In genomic region chr9:62894486-62894885, GRCm38 (mm10) we compare ENCODE assay signal across 11 mouse cellular contexts. TPM values are rescaled to one million over a fixed set of nuclear protein-coding genes. Genes with fewer than 3 reads are reported as not detected.
A peak's percentile ranks its signal among the peaks of the same experiment; 100 is the strongest.
DNase-seq lines count a peak whose midpoint lies in the region; ATAC-seq and TF ChIP-seq lines count a peak whose summit lies in the region.
"Had no signal": no experiment of that assay in that cellular context is flagged by ENCODE, and none has a peak within 500 bp of the region (broad histone marks: within the 10 kb centered on the region; RNA-seq: fewer than 3 reads in every experiment).

No protein-coding gene starts in this region.

- H3K4me2 ChIP-seq in heart, postnatal 0 days (ENCODE audit: low read depth, low read length): no peak overlapping the region
- H3K4me2 ChIP-seq in neural tube, embryonic 15.5 days: no peak overlapping the region

- peaks cover 85% of the 10 kb centered on the region for H3K36me3 ChIP-seq in megakaryocyte, embryonic 14.5 days (replicated peaks; ENCODE audit: low read length)
- peaks cover 43% of the 10 kb centered on the region for H3K36me3 ChIP-seq in heart, postnatal 0 days (replicated peaks; ENCODE audit: control insufficient read depth, insufficient read depth, low read length)
- peaks cover 26% of the 10 kb centered on the region for H3K36me3 ChIP-seq in neural tube, embryonic 15.5 days

- ATAC-seq in megakaryocyte, adult 5-6 weeks (ENCODE audit: poor library complexity, severe bottlenecking): no peak
- ATAC-seq in heart, postnatal 0 days (ENCODE audit: insufficient read depth, low read depth): no peak
- ATAC-seq in neural tube, embryonic 15.5 days (ENCODE audit: low FRiP score): no peak
- ATAC-seq: hindbrain, postnatal 0 days; midbrain, embryonic 16.5 days had no signal

- TF ChIP-seq EP300 in heart, postnatal 0 days (IDR thresholded peaks at IDR 0.05; ENCODE audit: low read depth): no peak

- H3K9me3 ChIP-seq in megakaryocyte, embryonic 14.5 days: 0 out of 2 replicates have a peak, but pooled peaks cover 4% of the 10 kb centered on the region
- no peaks in the 10 kb centered on the region for H3K9me3 ChIP-seq in heart, postnatal 0 days (replicated peaks; ENCODE audit: control insufficient read depth, low read length)
- no peaks in the 10 kb centered on the region for H3K9me3 ChIP-seq in neural tube, embryonic 15.5 days (replicated peaks)

- no peaks in the 10 kb centered on the region for H3K27me3 ChIP-seq in megakaryocyte, embryonic 14.5 days (replicated peaks)
- H3K27me3 ChIP-seq in heart, postnatal 0 days (ENCODE audit: control insufficient read depth, insufficient read depth, low read length): no peaks in the 10 kb centered on the region
- H3K27me3 ChIP-seq in neural tube, embryonic 15.5 days (replicated peaks): no peaks in the 10 kb centered on the region

- H3K27ac ChIP-seq in heart, postnatal 0 days (ENCODE audit: low read depth): peak overlapping the region; percentile 41
- no peak overlapping the region for H3K27ac ChIP-seq in neural tube, embryonic 15.5 days (replicated peaks)
- H3K27ac ChIP-seq in layer of hippocampus, adult 2 months: no peak overlapping the region
- H3K27ac ChIP-seq: hindbrain, postnatal 0 days; liver, embryonic 14.5 days had no signal

- TF ChIP-seq CTCF in heart, postnatal 0 days (IDR thresholded peaks at IDR 0.05; ENCODE audit: low read depth): no peak
- TF ChIP-seq CTCF in layer of hippocampus, adult 2 months (conservative IDR thresholded peaks at IDR 0.05): no peak

- H3K9ac ChIP-seq in heart, postnatal 0 days (replicated peaks; ENCODE audit: low read depth, low read length): no peak overlapping the region
- H3K9ac ChIP-seq in neural tube, embryonic 15.5 days (replicated peaks): no peak overlapping the region
- H3K9ac ChIP-seq: liver, embryonic 14.5 days had no signal

- DNase-seq in gastrocnemius, postnatal 14 days: peak; percentile 45
- DNase-seq in gastrocnemius, postnatal 36 days: no peak
- peak; percentile 55 for DNase-seq in heart, postnatal 0 days (ENCODE audit: low spot score)
- peak; percentile 69 for DNase-seq in testis, postnatal 10 days (ENCODE audit: low spot score)
- no peak for DNase-seq in layer of hippocampus, adult 2 months (ENCODE audit: low spot score in 2 of 2)

- H3K4me3 ChIP-seq in megakaryocyte, embryonic 14.5 days (replicated peaks): peak overlapping the region; percentile 38
- H3K4me3 ChIP-seq in heart, postnatal 0 days (ENCODE audit: low read depth, low read length): no peak overlapping the region
- no peak overlapping the region for H3K4me3 ChIP-seq in neural tube, embryonic 15.5 days (replicated peaks)
- no peak overlapping the region for H3K4me3 ChIP-seq in layer of hippocampus, adult 2 months

- intact Hi-C loops in gastrocnemius, postnatal 14 days (cut with DNase I; ENCODE audit: low total_unique reads): no loop called here
- intact Hi-C loops in gastrocnemius, postnatal 36 days (cut with DNase I): no loop called here

- 14% methylated on average over 1 of the region's 1 CpGs for WGBS in heart, postnatal 0 days
- 88% methylated on average over 1 of the region's 1 CpGs for WGBS in neural tube, embryonic 15.5 days

- peaks cover 30% of the 10 kb centered on the region for H3K4me1 ChIP-seq in megakaryocyte, embryonic 14.5 days
- no peaks in the 10 kb centered on the region for H3K4me1 ChIP-seq in heart, postnatal 0 days (ENCODE audit: control insufficient read depth, insufficient read depth)
- no peaks in the 10 kb centered on the region for H3K4me1 ChIP-seq in neural tube, embryonic 15.5 days

RNA-seq across cellular contexts. Expression of gene Calml4, which starts 36.6 kb away (rescaled TPM):
- 1 to 10 TPM; 1.8 to 3.4 TPM for total RNA-seq in gastrocnemius, postnatal 14 days (2021)
- total RNA-seq in gastrocnemius, postnatal 36 days (2021): 1 to 10 TPM; 1.2 to 2.7 TPM
- 2.3 TPM in 1 of 2 replicates, not detected in the other for polyA plus RNA-seq in megakaryocyte, embryonic 14.5 days (2012; ENCODE audit: insufficient read depth, low replicate concordance)
- total RNA-seq in megakaryocyte, adult 5-6 weeks (2015): not detected in 2 replicates
- total RNA-seq in megakaryocyte, adult 5-6 weeks (2017): 1.2 TPM in 1 of 2 replicates, not detected in the other
- not detected in 2 replicates for total RNA-seq in heart, postnatal 0 days (2014; rRNA removed; ENCODE audit: low replicate concordance)
- polyA plus RNA-seq in heart, postnatal 0 days (2015; fragmentation: Nextera tagmentation; extraction: Ambion mirVana): 1.8 and 2.5 TPM in 2 replicates
- polyA plus RNA-seq in neural tube, embryonic 15.5 days (2015; fragmentation: Nextera tagmentation; extraction: Ambion mirVana): 7.1 and 21.3 TPM in 2 replicates
- 1 to 10 TPM; 1.8 to 2.4 TPM for total RNA-seq in layer of hippocampus, adult 2 months (2021)

RNA-seq across cellular contexts. Expression of gene Cln6, which starts 55.9 kb away (rescaled TPM):
- 10 to 100 TPM; 10.3 to 10.6 TPM for total RNA-seq in gastrocnemius, postnatal 14 days (2021)
- total RNA-seq in gastrocnemius, postnatal 36 days (2021): 10 to 100 TPM; 14.4 to 18.6 TPM
- polyA plus RNA-seq in megakaryocyte, embryonic 14.5 days (2012; ENCODE audit: insufficient read depth, low replicate concordance): 22.2 and 31.6 TPM in 2 replicates
- total RNA-seq in megakaryocyte, adult 5-6 weeks (2015): 38.1 and 51.5 TPM in 2 replicates
- total RNA-seq in megakaryocyte, adult 5-6 weeks (2017): 24.7 and 27.3 TPM in 2 replicates
- total RNA-seq in heart, postnatal 0 days (2014; rRNA removed; ENCODE audit: low replicate concordance): 38.3 and 43.0 TPM in 2 replicates
- 12.3 and 12.6 TPM in 2 replicates for polyA plus RNA-seq in heart, postnatal 0 days (2015; fragmentation: Nextera tagmentation; extraction: Ambion mirVana)
- polyA plus RNA-seq in neural tube, embryonic 15.5 days (2015; fragmentation: Nextera tagmentation; extraction: Ambion mirVana): 5.7 and 10.5 TPM in 2 replicates
- total RNA-seq in layer of hippocampus, adult 2 months (2021): 10 to 100 TPM; 12.1 to 12.2 TPM

Comparison
In these comparisons a context has a peak if more than half of its experiments do, and no peak if none do; other contexts are left out.
1. DNase-seq: peak in gastrocnemius, postnatal 14 days (single experiment), heart, postnatal 0 days (single experiment) and testis, postnatal 10 days (single experiment); none in gastrocnemius, postnatal 36 days (0 of 2) and layer of hippocampus, adult 2 months (0 of 2).